Mouse (Mus musculus): ENCODE measurements around the gene R3hdm4. TPM values are rescaled to one million over a fixed set of nuclear protein-coding genes. Genes with fewer than 3 reads are reported as not detected.

The R3hdm4 gene
- total and polyA plus RNA-seq, 2 experiments from 2014 or later = 58.4 to 107 TPM

- TF ChIP-seq CTCF (IDR thresholded peaks at IDR 0.05; ENCODE audit: low read depth) (no peak), EP300 (IDR thresholded peaks at IDR 0.05; ENCODE audit: low read depth) (no peak)
- ATAC-seq (ENCODE audit: insufficient read depth, low read depth) (peak; percentile 81), DNase-seq (ENCODE audit: low spot score) (peak; percentile 84)
- Histone ChIP-seq H3K4me3 (ENCODE audit: low read depth, low read length) (peak within 1 kb of the TSS; percentile 86), H3K36me3 (replicated peaks; ENCODE audit: control insufficient read depth, insufficient read depth, low read length) (peaks cover 3% of the 10 kb centered on the region; the same call in 1 of the 2 replicates), H3K27ac (ENCODE audit: low read depth) (peak within 1 kb of the TSS; percentile 80), H3K9ac (replicated peaks; ENCODE audit: low read depth, low read length) (peak within 1 kb of the TSS; percentile 97), H3K9me3 (replicated peaks; ENCODE audit: control insufficient read depth, low read length) (no peaks in the 10 kb centered on the region), H3K4me2 (ENCODE audit: low read depth, low read length) (peak within 1 kb of the TSS; percentile 94), H3K4me1 (ENCODE audit: control insufficient read depth, insufficient read depth) (peaks cover 33% of the 10 kb centered on the region), H3K27me3 (ENCODE audit: control insufficient read depth, insufficient read depth, low read length) (peaks cover 47% of the 10 kb centered on the region)
- WGBS = 2% methylated on average over 40 of the region's 42 CpGs
These were observed 4.0 kb downstream of the R3hdm4 start, which contains the start of gene Kiss1r for GRCm38 (mm10) chr10:79916808-79917531. Kiss1r (plus strand) TSS chr10:79916971.

GRCm38 (mm10) chr10:79916081-79916480, 4.9 kb downstream of the R3hdm4 start:
- no peak for TF ChIP-seq CTCF (IDR thresholded peaks at IDR 0.05; ENCODE audit: low read depth)
- TF ChIP-seq EP300 (IDR thresholded peaks at IDR 0.05; ENCODE audit: low read depth) = no peak
- H3K36me3 ChIP-seq (replicated peaks; ENCODE audit: control insufficient read depth, insufficient read depth, low read length) = peaks cover 9% of the 10 kb centered on the region
- H3K27me3 ChIP-seq (ENCODE audit: control insufficient read depth, insufficient read depth, low read length) = peaks cover 38% of the 10 kb centered on the region
- peaks cover 27% of the 10 kb centered on the region for H3K4me1 ChIP-seq (ENCODE audit: control insufficient read depth, insufficient read depth)
- H3K27ac ChIP-seq (ENCODE audit: low read depth) = peak overlapping the region; percentile 80; the same call in 1 of the 2 replicates
- WGBS = 6% methylated on average over 8 of the region's 8 CpGs
- H3K9me3 ChIP-seq (replicated peaks; ENCODE audit: control insufficient read depth, low read length) = no peaks in the 10 kb centered on the region
- peak overlapping the region; percentile 86 for H3K4me3 ChIP-seq (ENCODE audit: low read depth, low read length)
- DNase-seq (ENCODE audit: low spot score) = no peak
- peak overlapping the region; percentile 97 for H3K9ac ChIP-seq (replicated peaks; ENCODE audit: low read depth, low read length)
- ATAC-seq (ENCODE audit: insufficient read depth, low read depth) = no peak
- peak overlapping the region; percentile 94 for H3K4me2 ChIP-seq (ENCODE audit: low read depth, low read length)

GRCm38 (mm10) chr10:79914948-79915596, 5.9 kb downstream of the R3hdm4 start:
- H3K4me3 ChIP-seq (ENCODE audit: low read depth, low read length) = no peak overlapping the region
- ATAC-seq (ENCODE audit: insufficient read depth, low read depth) = no peak
- no peak overlapping the region for H3K27ac ChIP-seq (ENCODE audit: low read depth)
- no peak for DNase-seq (ENCODE audit: low spot score)
- peaks cover 27% of the 10 kb centered on the region for H3K4me1 ChIP-seq (ENCODE audit: control insufficient read depth, insufficient read depth)
- H3K9me3 ChIP-seq (replicated peaks; ENCODE audit: control insufficient read depth, low read length) = no peaks in the 10 kb centered on the region
- H3K4me2 ChIP-seq (ENCODE audit: low read depth, low read length) = no peak overlapping the region; the same call in 1 of the 2 replicates
- H3K36me3 ChIP-seq (replicated peaks; ENCODE audit: control insufficient read depth, insufficient read depth, low read length) = peaks cover 19% of the 10 kb centered on the region
- peaks cover 28% of the 10 kb centered on the region for H3K27me3 ChIP-seq (ENCODE audit: control insufficient read depth, insufficient read depth, low read length)
- peak overlapping the region; percentile 5; the same call in 1 of the 2 replicates for H3K9ac ChIP-seq (replicated peaks; ENCODE audit: low read depth, low read length)
- WGBS = 63% methylated on average over 7 of the region's 7 CpGs
- TF ChIP-seq EP300 (IDR thresholded peaks at IDR 0.05; ENCODE audit: low read depth) = no peak
- TF ChIP-seq CTCF (IDR thresholded peaks at IDR 0.05; ENCODE audit: low read depth) = no peak

- Histone ChIP-seq H3K9ac (replicated peaks; ENCODE audit: low read depth, low read length) (peak overlapping the region; percentile 5; the same call in 1 of the 2 replicates), H3K36me3 (replicated peaks; ENCODE audit: control insufficient read depth, insufficient read depth, low read length) (peaks cover 20% of the 10 kb centered on the region), H3K4me3 (ENCODE audit: low read depth, low read length) (no peak overlapping the region), H3K27me3 (ENCODE audit: control insufficient read depth, insufficient read depth, low read length) (peaks cover 21% of the 10 kb centered on the region), H3K27ac (ENCODE audit: low read depth) (0 out of 2 replicates have a peak overlapping the region, but pooled peaks have one; percentile 11), H3K4me1 (ENCODE audit: control insufficient read depth, insufficient read depth) (peaks cover 27% of the 10 kb centered on the region), H3K4me2 (ENCODE audit: low read depth, low read length) (no peak overlapping the region), H3K9me3 (replicated peaks; ENCODE audit: control insufficient read depth, low read length) (no peaks in the 10 kb centered on the region)
- ATAC-seq (ENCODE audit: insufficient read depth, low read depth) = peak; percentile 14; the same call in 1 of the 2 replicates
- TF ChIP-seq EP300 (IDR thresholded peaks at IDR 0.05; ENCODE audit: low read depth) (no peak), CTCF (IDR thresholded peaks at IDR 0.05; ENCODE audit: low read depth) (no peak)
- WGBS = 58% methylated on average over 11 of the region's 11 CpGs
- DNase-seq (ENCODE audit: low spot score) = no peak
These were observed 6.7 kb downstream of the R3hdm4 start for GRCm38 (mm10) chr10:79914131-79914947.

- peaks cover 20% of the 10 kb centered on the region for H3K36me3 ChIP-seq (replicated peaks; ENCODE audit: control insufficient read depth, insufficient read depth, low read length)
- H3K9ac ChIP-seq (replicated peaks; ENCODE audit: low read depth, low read length) = no peak overlapping the region
- peaks cover 1% of the 10 kb centered on the region for H3K27me3 ChIP-seq (ENCODE audit: control insufficient read depth, insufficient read depth, low read length)
- no peak overlapping the region for H3K4me2 ChIP-seq (ENCODE audit: low read depth, low read length)
- H3K4me3 ChIP-seq (ENCODE audit: low read depth, low read length) = no peak overlapping the region
- peaks cover 27% of the 10 kb centered on the region for H3K4me1 ChIP-seq (ENCODE audit: control insufficient read depth, insufficient read depth)
- ATAC-seq (ENCODE audit: insufficient read depth, low read depth) (no peak), DNase-seq (ENCODE audit: low spot score) (no peak)
- TF ChIP-seq CTCF (IDR thresholded peaks at IDR 0.05; ENCODE audit: low read depth) = no peak
- TF ChIP-seq EP300 (IDR thresholded peaks at IDR 0.05; ENCODE audit: low read depth) = no peak
- H3K9me3 ChIP-seq (replicated peaks; ENCODE audit: control insufficient read depth, low read length) = no peaks in the 10 kb centered on the region
- WGBS = 70% methylated on average over 20 of the region's 20 CpGs
- H3K27ac ChIP-seq (ENCODE audit: low read depth) = no peak overlapping the region
These were observed 8.6 kb downstream of the R3hdm4 start for GRCm38 (mm10) chr10:79912412-79912811.
